ENCODE assay signal across 21 mouse cellular contexts in the genomic region with DNA sequence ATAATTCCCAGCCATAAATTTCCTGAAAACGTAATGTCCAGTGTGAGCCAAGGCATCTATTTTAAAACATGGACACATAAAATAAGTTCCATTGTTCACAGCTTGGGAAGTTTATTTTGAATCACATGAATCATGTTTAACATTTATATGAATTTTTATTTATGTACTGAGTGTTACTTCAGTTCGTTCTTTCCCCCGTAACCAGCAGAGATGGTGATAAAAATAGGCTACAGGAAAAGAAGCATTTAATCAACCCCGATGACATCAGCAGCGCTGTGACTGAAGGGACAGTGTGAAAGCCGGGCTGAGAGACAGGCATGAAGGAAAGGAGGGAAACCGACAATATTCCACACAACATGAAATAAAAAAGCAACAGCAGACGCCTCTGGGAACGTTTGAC. TPM values are rescaled to one million over a fixed set of nuclear protein-coding genes. Genes with fewer than 3 reads are reported as not detected.
DNase-seq lines count a peak whose midpoint lies in the region; ATAC-seq and TF ChIP-seq lines count a peak whose summit lies in the region.
"Had no signal": no experiment of that assay in that cellular context is flagged by ENCODE, and none has a peak within 500 bp of the region (broad histone marks: within the 10 kb centered on the region; RNA-seq: fewer than 3 reads in every experiment).

No protein-coding gene starts in this region.

- no peaks in the 10 kb centered on the region; the same call in 1 of the 2 replicates for H3K27me3 ChIP-seq in kidney, adult 2 months (replicated peaks; ENCODE audit: control insufficient read depth, insufficient read depth, low read length)
- H3K27me3 ChIP-seq: limb, embryonic 15.5 days; liver, embryonic 15.5 days; neural tube, embryonic 15.5 days had no signal

- TF ChIP-seq CTCF in kidney, adult 2 months (conservative IDR thresholded peaks at IDR 0.05; ENCODE audit: insufficient read depth, insufficient read length, low read depth, low read length), result no peak

- peak; percentile 54; the same call in 1 of the 2 replicates for ATAC-seq in common myeloid progenitor, adult 5-6 weeks (replicated peaks; ENCODE audit: low read depth, poor library complexity, severe bottlenecking)
- ATAC-seq: hindbrain, embryonic 16.5 days; intestine, embryonic 16.5 days; midbrain, embryonic 16.5 days had no signal

- peak; percentile 5 to 11 for DNase-seq in heart, adult 18-20 months
- DNase-seq in heart, postnatal 25 days (ENCODE audit: low spot score), result no peak
- peak; percentile 8 to 12 for DNase-seq in heart, postnatal 10 days
- DNase-seq in heart, postnatal 36 days, result no peak
- DNase-seq in kidney, postnatal 4 days, result peak; percentile 17 to 31
- DNase-seq in kidney, adult 2 months, result no peak
- DNase-seq: cerebellum, adult 2 months; cerebellum, postnatal 36 days; layer of hippocampus, postnatal 36 days; lung, postnatal 4 days; right cerebral cortex, postnatal 14 days; thymus, postnatal 36 days had no signal

- H3K27ac ChIP-seq in kidney, adult 2 months (ENCODE audit: insufficient read depth, low read depth, low read length), result no peak overlapping the region
- H3K27ac ChIP-seq: embryonic facial prominence, embryonic 10.5 days; layer of hippocampus, adult 2 months; limb, embryonic 15.5 days; liver, embryonic 15.5 days; neural tube, embryonic 15.5 days had no signal

- intact Hi-C loops in heart, postnatal 25 days (cut with DNase I), result no loop called here
- intact Hi-C loops in heart, postnatal 10 days (cut with DNase I), result no loop called here
- intact Hi-C loops in heart, postnatal 36 days (cut with DNase I), result no loop called here

- no peaks in the 10 kb centered on the region for H3K4me1 ChIP-seq in kidney, adult 2 months (ENCODE audit: control insufficient read depth, insufficient read depth, low read length)
- H3K4me1 ChIP-seq: embryonic facial prominence, embryonic 10.5 days; limb, embryonic 15.5 days; liver, embryonic 15.5 days; neural tube, embryonic 15.5 days had no signal

- no peaks in the 10 kb centered on the region for H3K36me3 ChIP-seq in kidney, adult 2 months (ENCODE audit: control insufficient read depth, insufficient read depth, low read length)
- H3K36me3 ChIP-seq: embryonic facial prominence, embryonic 10.5 days; limb, embryonic 15.5 days; liver, embryonic 15.5 days; neural tube, embryonic 15.5 days had no signal

- 54% methylated on average over 9 of the region's 9 CpGs for WGBS in kidney, adult 2 months

- no peak overlapping the region for H3K4me3 ChIP-seq in kidney, adult 2 months (ENCODE audit: insufficient read depth, low read depth, low read length)
- H3K4me3 ChIP-seq: embryonic facial prominence, embryonic 10.5 days; layer of hippocampus, adult 2 months; limb, embryonic 15.5 days; liver, embryonic 15.5 days; neural tube, embryonic 15.5 days had no signal

- no peak for TF ChIP-seq POLR2A in kidney, adult 2 months (IDR thresholded peaks at IDR 0.05; ENCODE audit: low read depth, low read length)

RNA-seq across cellular contexts. Expression of gene 1190002N15Rik, which starts 46.4 kb away (rescaled TPM):
- total RNA-seq in heart, adult 18-20 months (2021), result 10 to 100 TPM; 25.7 to 31.8 TPM
- 10 to 100 TPM; 31.6 to 32.5 TPM for total RNA-seq in heart, postnatal 25 days (2021)
- total RNA-seq in heart, postnatal 10 days (2021), result 10 to 100 TPM; 26.3 to 38.5 TPM
- total RNA-seq in heart, postnatal 36 days (2021), result 10 to 100 TPM; 30.7 to 30.9 TPM
- 3.7 and 4.7 TPM in 2 replicates for polyA plus RNA-seq in kidney, adult 2 months (2012; rRNA removed)
- 32.9 and 40.2 TPM in 2 replicates for total RNA-seq in common myeloid progenitor, adult 5-6 weeks (2017)

Comparison
In these comparisons a context has a peak if more than half of its experiments do, and no peak if none do; other contexts are left out.
1. DNase-seq: peak in heart, adult 18-20 months (2 of 2), heart, postnatal 10 days (2 of 2) and kidney, postnatal 4 days (2 of 2); none in heart, postnatal 25 days (single experiment), heart, postnatal 36 days (0 of 2) and kidney, adult 2 months (single experiment).